Mouse (Mus musculus) liver, embryonic 15.5 days (tissue): ENCODE results near the gene Cntnap1. TPM values are rescaled to one million over a fixed set of nuclear protein-coding genes. Genes with fewer than 3 reads are reported as not detected.
A peak's percentile ranks its signal among the peaks of the same experiment; 100 is the strongest.
"Not testable (repeated sequence)": the region's sequence is repeated elsewhere in the genome, so short reads cannot be mapped to it uniquely, and the experiment has no call there.

ENCODE experiments used
- ATAC-seq: fragments of 200-750 bp; cut with Nextera tagmentation; 2 replicates; pipeline ENCODE4 v1.8.0; 2017; ENCODE audit warnings: moderate number of reproducible peaks, mild to moderate bottlenecking, moderate library complexity; ENCODE audit not compliant: insufficient read depth
- H3K27ac ChIP-seq: fragments of 300-500 bp; sonication (generic); replicated peaks from 2 replicates; pipeline ENCODE4 v1.5.1; 2015; ENCODE audit warnings: mild to moderate bottlenecking, inconsistent platforms
- H3K27me3 ChIP-seq: fragments of 300-500 bp; sonication (generic); 2 replicates; pipeline ENCODE4 v1.6.1; 2015; ENCODE audit warnings: mild to moderate bottlenecking, inconsistent platforms
- H3K36me3 ChIP-seq: fragments of 300-500 bp; sonication (generic); replicated peaks from 2 replicates; pipeline ENCODE4 v1.6.1; 2015; ENCODE audit warnings: moderate library complexity, mild to moderate bottlenecking, inconsistent platforms
- H3K4me1 ChIP-seq: fragments of 300-500 bp; sonication (generic); replicated peaks from 2 replicates; pipeline ENCODE4 v1.6.1; 2015; ENCODE audit warnings: inconsistent platforms
- H3K4me2 ChIP-seq: fragments of 300-500 bp; sonication (generic); 2 replicates; pipeline ENCODE4 v1.6.1; 2015; ENCODE audit warnings: moderate library complexity, mild to moderate bottlenecking, inconsistent platforms
- H3K4me3 ChIP-seq: fragments of 300-500 bp; sonication (generic); replicated peaks from 2 replicates; pipeline ENCODE4 v1.5.1; 2015; ENCODE audit warnings: mild to moderate bottlenecking, inconsistent platforms
- H3K9ac ChIP-seq: fragments of 300-500 bp; sonication (generic); 2 replicates; pipeline ENCODE4 v1.6.1; 2015; ENCODE audit warnings: moderate library complexity, mild to moderate bottlenecking, inconsistent platforms
- H3K9me3 ChIP-seq: fragments of 300-500 bp; sonication (generic); replicated peaks from 2 replicates; pipeline ENCODE4 v1.6.1; 2016; ENCODE audit warnings: inconsistent platforms
- WGBS: fragments of 180-500 bp; shearing (Covaris S2); methylation state at CpG from one replicate; pipeline ENCODE4 v1.1.7; 2015; ENCODE audit warnings: mixed read lengths; ENCODE audit not compliant: insufficient replicate concordance; 5-methylcytosine and 5-hydroxymethylcytosine counted together
- polyA plus RNA-seq: library from polyadenylated mRNA; unstranded; fragments of >200 nt; fragmentation: Nextera tagmentation; extraction: Ambion mirVana; gene quantifications from 2 replicates; pipeline ENCODE4 v1.2.1, GENCODE M21; 2015

The Cntnap1 gene
- polyA plus RNA-seq, 1 experiment from 2014 or later: 0.12 TPM

- H3K27ac ChIP-seq: no peak overlapping the region
- 61% methylated on average over 9 of the region's 9 CpGs for WGBS
- no peak for ATAC-seq
- no peaks in the 10 kb centered on the region for H3K4me1 ChIP-seq
- H3K9me3 ChIP-seq: no peaks in the 10 kb centered on the region
- H3K27me3 ChIP-seq: peaks cover 11% of the 10 kb centered on the region; the same call in 1 of the 2 replicates
- H3K36me3 ChIP-seq: no peaks in the 10 kb centered on the region
- H3K9ac ChIP-seq: no peak overlapping the region
- H3K4me2 ChIP-seq: no peak overlapping the region
- H3K4me3 ChIP-seq: no peak overlapping the region
Measured at GRCm38 (mm10) chr11:101149178-101150105, 20.9 kb upstream of the Cntnap1 start.

- no peak for ATAC-seq
- Histone ChIP-seq H3K36me3 (no peaks in the 10 kb centered on the region), H3K4me3 (no peak overlapping the region), H3K4me1 (peaks cover 6% of the 10 kb centered on the region; the same call in 1 of the 2 replicates), H3K4me2 (no peak overlapping the region), H3K9ac (no peak overlapping the region), H3K27me3 (peaks cover 20% of the 10 kb centered on the region), H3K27ac (no peak overlapping the region), H3K9me3 (no peaks in the 10 kb centered on the region)
- 43% methylated on average over 2 of the region's 2 CpGs for WGBS
Measured at GRCm38 (mm10) chr11:101151063-101151462, 19.3 kb upstream of the Cntnap1 start.

- H3K9me3 ChIP-seq: no peaks in the 10 kb centered on the region
- H3K4me3 ChIP-seq: no peak overlapping the region
- H3K27ac ChIP-seq: no peak overlapping the region
- no peak overlapping the region for H3K4me2 ChIP-seq
- H3K4me1 ChIP-seq: peaks cover 6% of the 10 kb centered on the region; the same call in 1 of the 2 replicates
- 68% methylated on average over 1 of the region's 1 CpGs for WGBS
- no peak for ATAC-seq
- H3K9ac ChIP-seq: no peak overlapping the region
- peaks cover 32% of the 10 kb centered on the region for H3K27me3 ChIP-seq
- no peaks in the 10 kb centered on the region for H3K36me3 ChIP-seq
Measured at GRCm38 (mm10) chr11:101152825-101153224, 17.5 kb upstream of the Cntnap1 start.

GRCm38 (mm10) chr11:101154648-101155047 lies 15.7 kb upstream of the Cntnap1 start:
- H3K4me1 ChIP-seq: peaks cover 6% of the 10 kb centered on the region; the same call in 1 of the 2 replicates
- H3K27ac ChIP-seq: no peak overlapping the region
- no peaks in the 10 kb centered on the region for H3K36me3 ChIP-seq
- no peaks in the 10 kb centered on the region for H3K9me3 ChIP-seq
- no peak overlapping the region for H3K4me2 ChIP-seq
- no peak overlapping the region for H3K4me3 ChIP-seq
- H3K27me3 ChIP-seq: peaks cover 50% of the 10 kb centered on the region
- no peak overlapping the region for H3K9ac ChIP-seq
- no peak for ATAC-seq

GRCm38 (mm10) chr11:101155151-101155550 lies 15.2 kb upstream of the Cntnap1 start:
- Histone ChIP-seq H3K4me3 (no peak overlapping the region), H3K4me1 (peaks cover 6% of the 10 kb centered on the region; the same call in 1 of the 2 replicates), H3K27ac (no peak overlapping the region), H3K4me2 (no peak overlapping the region), H3K9ac (no peak overlapping the region), H3K27me3 (peaks cover 54% of the 10 kb centered on the region), H3K9me3 (no peaks in the 10 kb centered on the region), H3K36me3 (no peaks in the 10 kb centered on the region)
- WGBS: 63% methylated on average over 6 of the region's 6 CpGs
- ATAC-seq: no peak

- H3K9me3 ChIP-seq: no peaks in the 10 kb centered on the region
- 3% methylated on average over 36 of the region's 36 CpGs for WGBS
- H3K9ac ChIP-seq: no peak within 1 kb of the TSS
- ATAC-seq: no peak
- H3K4me3 ChIP-seq: peak within 1 kb of the TSS; percentile 28
- peaks cover 6% of the 10 kb centered on the region; the same call in 1 of the 2 replicates for H3K4me1 ChIP-seq
- peaks cover 60% of the 10 kb centered on the region for H3K27me3 ChIP-seq
- H3K27ac ChIP-seq: no peak within 1 kb of the TSS
- H3K36me3 ChIP-seq: no peaks in the 10 kb centered on the region
- peak within 1 kb of the TSS; percentile 61 for H3K4me2 ChIP-seq
Measured at GRCm38 (mm10) chr11:101155728-101156371, 14.5 kb upstream of the Cntnap1 start, which contains the start of gene Tubg2. TSS of gene Tubg2 (plus strand) at chr11:101155907.

GRCm38 (mm10) chr11:101160151-101160550 lies 10.2 kb upstream of the Cntnap1 start:
- H3K27ac ChIP-seq, H3K4me3 ChIP-seq, H3K4me2 ChIP-seq, ATAC-seq, H3K36me3 ChIP-seq, H3K9me3 ChIP-seq, H3K9ac ChIP-seq: not testable (repeated sequence)
- peaks cover 96% of the 10 kb centered on the region for H3K27me3 ChIP-seq
- WGBS: 56% methylated on average over 10 of the region's 10 CpGs
- H3K4me1 ChIP-seq: peaks cover 24% of the 10 kb centered on the region

- peaks cover 22% of the 10 kb centered on the region for H3K4me1 ChIP-seq
- 53% methylated on average over 8 of the region's 8 CpGs for WGBS
Measured at GRCm38 (mm10) chr11:101160981-101161505, 9.3 kb upstream of the Cntnap1 start.

GRCm38 (mm10) chr11:101161551-101161950 lies 8.8 kb upstream of the Cntnap1 start:
- H3K36me3 ChIP-seq: 0 out of 2 replicates have a peak, but pooled peaks cover 4% of the 10 kb centered on the region
- no peaks in the 10 kb centered on the region for H3K9me3 ChIP-seq
- H3K4me2 ChIP-seq: no peak overlapping the region
- peaks cover 21% of the 10 kb centered on the region for H3K4me1 ChIP-seq
- peaks cover 96% of the 10 kb centered on the region for H3K27me3 ChIP-seq
- H3K4me3 ChIP-seq: no peak overlapping the region
- H3K9ac ChIP-seq: no peak overlapping the region
- no peak for ATAC-seq
- no peak overlapping the region for H3K27ac ChIP-seq
- 70% methylated on average over 15 of the region's 15 CpGs for WGBS

More at GRCm38 (mm10) chr11:101160981-101161505, 9.3 kb upstream of the Cntnap1 start:
- not testable (repeated sequence) for H3K9me3 ChIP-seq, H3K9ac ChIP-seq, H3K4me2 ChIP-seq, H3K27ac ChIP-seq, H3K36me3 ChIP-seq, ATAC-seq, H3K4me3 ChIP-seq
- peaks cover 96% of the 10 kb centered on the region for H3K27me3 ChIP-seq

GRCm38 (mm10) chr11:101162301-101162700 lies 8.0 kb upstream of the Cntnap1 start:
- Histone ChIP-seq H3K27ac (no peak overlapping the region), H3K9me3 (no peaks in the 10 kb centered on the region), H3K4me2 (no peak overlapping the region), H3K36me3 (0 out of 2 replicates have a peak, but pooled peaks cover 4% of the 10 kb centered on the region), H3K9ac (no peak overlapping the region), H3K27me3 (peaks cover 97% of the 10 kb centered on the region), H3K4me1 (peaks cover 21% of the 10 kb centered on the region), H3K4me3 (no peak overlapping the region)
- no peak for ATAC-seq
- WGBS: 45% methylated on average over 5 of the region's 5 CpGs

- Histone ChIP-seq H3K36me3 (0 out of 2 replicates have a peak, but pooled peaks cover 4% of the 10 kb centered on the region), H3K27me3 (peaks cover 97% of the 10 kb centered on the region), H3K4me3 (no peak overlapping the region), H3K4me1 (peaks cover 21% of the 10 kb centered on the region), H3K27ac (no peak overlapping the region), H3K9me3 (no peaks in the 10 kb centered on the region), H3K9ac (no peak overlapping the region), H3K4me2 (no peak overlapping the region)
- 59% methylated on average over 5 of the region's 5 CpGs for WGBS
- no peak for ATAC-seq
Measured at GRCm38 (mm10) chr11:101162772-101163171, 7.6 kb upstream of the Cntnap1 start.
